Mouse (Mus musculus) intestine, embryonic 14.5 days (tissue): ENCODE results near the gene Anxa5. TPM values are rescaled to one million over a fixed set of nuclear protein-coding genes. Genes with fewer than 3 reads are reported as not detected.

Experiments used
- ATAC-seq: fragments of 200-750 bp; cut with Nextera tagmentation; replicated peaks from 2 replicates; pipeline ENCODE4 v1.8.0; 2017; ENCODE audit warnings: low read depth, moderate number of reproducible peaks, moderate TSS enrichment, moderate library complexity; ENCODE audit not compliant: low FRiP score, low TSS enrichment
- DNase-seq: peaks from one replicate; pipeline ENCODE4 v3.0.0-alpha.2; 2018; ENCODE audit warnings: low spot score
- H3K27ac ChIP-seq: fragments of 300-500 bp; sonication (generic); 2 replicates; pipeline ENCODE4 v1.5.1; 2014; ENCODE audit warnings: low read depth, mild to moderate bottlenecking, control low read depth
- H3K27me3 ChIP-seq: fragments of 300-500 bp; sonication (generic); replicated peaks from 2 replicates; pipeline ENCODE4 v1.6.1; 2014; ENCODE audit warnings: low read length, control low read depth; ENCODE audit not compliant: control insufficient read depth, insufficient read depth
- H3K36me3 ChIP-seq: fragments of 300-500 bp; sonication (generic); 2 replicates; pipeline ENCODE4 v1.6.1; 2014; ENCODE audit warnings: low read length, control low read depth; ENCODE audit not compliant: control insufficient read depth, insufficient read depth
- H3K4me1 ChIP-seq: fragments of 300-500 bp; sonication (generic); replicated peaks from 2 replicates; pipeline ENCODE4 v1.6.1; 2014; ENCODE audit warnings: low read length, control low read depth, mixed read lengths; ENCODE audit not compliant: control insufficient read depth, insufficient read depth
- H3K4me2 ChIP-seq: fragments of 300-500 bp; sonication (generic); 2 replicates; pipeline ENCODE4 v1.6.1; 2014; ENCODE audit warnings: low read length
- H3K4me3 ChIP-seq: fragments of 300-500 bp; sonication (generic); 2 replicates; pipeline ENCODE4 v1.5.1; 2014; ENCODE audit warnings: low read depth, low read length, control low read depth, mixed read lengths
- H3K9ac ChIP-seq: fragments of 300-500 bp; sonication (generic); 2 replicates; pipeline ENCODE4 v1.6.1; 2014; ENCODE audit warnings: mild to moderate bottlenecking, low read length
- H3K9me3 ChIP-seq: fragments of 300-500 bp; sonication (generic); 2 replicates; pipeline ENCODE4 v1.6.1; 2016; ENCODE audit warnings: low read length, control low read depth; ENCODE audit not compliant: control insufficient read depth
- WGBS: fragments of 180-500 bp; shearing (Covaris S2); extraction: QIAGEN DNeasy Blood & Tissue Kit; methylation state at CpG from one replicate; pipeline ENCODE4 v1.1.7; 2014; 5-methylcytosine and 5-hydroxymethylcytosine counted together
- polyA plus RNA-seq: library from polyadenylated mRNA; unstranded; fragments of >200 nt; fragmentation: Nextera tagmentation; extraction: Ambion mirVana; gene quantifications from 2 replicates; pipeline ENCODE4 v1.2.1, GENCODE M21; 2014

Anxa5 gene
- polyA plus RNA-seq, 1 experiment from 2014 or later = 240 TPM

DNA sequence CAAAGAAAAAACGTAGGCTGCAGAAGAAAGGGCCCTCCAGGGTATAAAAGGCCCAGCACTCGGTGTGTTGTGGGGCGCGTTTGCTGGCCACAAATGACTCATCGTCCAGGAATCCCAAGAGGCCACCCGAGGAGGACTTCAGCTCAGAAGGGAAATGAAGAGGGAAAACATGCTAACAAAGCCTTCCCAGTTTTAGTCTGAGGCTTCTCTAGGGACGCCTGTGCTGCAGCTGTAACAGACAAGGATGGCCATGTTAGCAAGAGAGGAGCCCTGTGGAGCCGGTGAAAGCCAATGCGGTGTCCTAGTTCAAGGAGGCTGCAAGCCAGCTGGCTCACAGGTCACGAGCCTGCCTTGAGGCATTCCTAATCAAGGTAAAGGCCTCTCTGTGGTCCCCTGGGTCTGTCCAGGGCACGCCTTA is 6.1 kb upstream of the Anxa5 start:
- DNase-seq (peak; percentile 76), ATAC-seq (peak; percentile 88)
- Histone ChIP-seq H3K4me3 (no peak overlapping the region), H3K4me2 (peak overlapping the region; percentile 29), H3K36me3 (no peaks in the 10 kb centered on the region), H3K9ac (peak overlapping the region; percentile 39; the same call in 1 of the 2 replicates), H3K27me3 (no peaks in the 10 kb centered on the region), H3K27ac (peak overlapping the region; percentile 94), H3K9me3 (no peaks in the 10 kb centered on the region), H3K4me1 (peaks cover 18% of the 10 kb centered on the region)
- 10% methylated on average over 11 of the region's 11 CpGs for WGBS

DNA sequence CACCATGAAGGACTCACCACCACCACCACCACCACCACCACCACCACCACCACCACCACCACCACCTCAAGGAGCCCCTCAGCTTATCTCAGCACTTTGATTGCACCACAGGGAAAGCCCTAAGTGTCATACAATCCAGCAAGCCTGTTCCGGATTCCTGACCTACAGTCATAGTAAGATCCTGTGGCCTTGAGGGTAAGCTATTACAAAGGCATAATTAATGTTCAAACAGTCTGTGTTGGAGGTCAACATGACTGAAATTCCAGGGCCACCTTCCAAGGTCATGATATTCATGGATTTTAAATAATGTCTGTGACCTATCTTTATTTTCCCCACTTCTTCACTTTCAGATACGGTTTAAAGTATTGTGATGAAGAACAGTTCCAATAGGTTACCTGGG is 4.8 kb upstream of the Anxa5 start:
- no peak for DNase-seq
- no peaks in the 10 kb centered on the region for H3K27me3 ChIP-seq
- no peak overlapping the region for H3K27ac ChIP-seq
- H3K9me3 ChIP-seq = no peaks in the 10 kb centered on the region
- WGBS = 81% methylated on average over 2 of the region's 2 CpGs
- H3K4me2 ChIP-seq = no peak overlapping the region
- no peak overlapping the region for H3K9ac ChIP-seq
- H3K4me3 ChIP-seq = no peak overlapping the region
- peaks cover 24% of the 10 kb centered on the region for H3K4me1 ChIP-seq
- no peaks in the 10 kb centered on the region for H3K36me3 ChIP-seq
- no peak for ATAC-seq

DNA sequence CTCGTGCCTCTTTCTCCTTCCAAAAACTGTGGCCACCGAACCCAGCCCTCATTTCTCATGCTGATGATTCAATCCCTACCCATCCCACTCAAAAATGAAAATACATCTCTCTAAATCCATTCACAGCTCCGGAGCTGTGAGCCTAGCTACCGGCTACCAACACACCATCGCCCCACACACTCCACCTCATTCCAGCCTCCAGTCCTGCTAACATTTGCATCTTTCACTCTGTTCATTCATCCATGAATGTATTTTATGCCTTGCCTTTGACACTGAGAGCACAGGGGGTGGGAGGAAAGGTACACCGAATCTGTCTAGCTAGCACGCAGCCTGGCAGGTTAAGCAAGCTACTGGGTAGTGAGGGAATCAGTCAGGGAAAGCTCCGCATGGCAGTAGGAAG is 3.1 kb upstream of the Anxa5 start:
- Histone ChIP-seq H3K4me3 (no peak overlapping the region), H3K36me3 (no peaks in the 10 kb centered on the region), H3K27ac (no peak overlapping the region), H3K4me2 (no peak overlapping the region), H3K9me3 (no peaks in the 10 kb centered on the region), H3K9ac (no peak overlapping the region), H3K27me3 (no peaks in the 10 kb centered on the region), H3K4me1 (peaks cover 24% of the 10 kb centered on the region)
- ATAC-seq = no peak
- 93% methylated on average over 8 of the region's 8 CpGs for WGBS
- DNase-seq = no peak

DNA sequence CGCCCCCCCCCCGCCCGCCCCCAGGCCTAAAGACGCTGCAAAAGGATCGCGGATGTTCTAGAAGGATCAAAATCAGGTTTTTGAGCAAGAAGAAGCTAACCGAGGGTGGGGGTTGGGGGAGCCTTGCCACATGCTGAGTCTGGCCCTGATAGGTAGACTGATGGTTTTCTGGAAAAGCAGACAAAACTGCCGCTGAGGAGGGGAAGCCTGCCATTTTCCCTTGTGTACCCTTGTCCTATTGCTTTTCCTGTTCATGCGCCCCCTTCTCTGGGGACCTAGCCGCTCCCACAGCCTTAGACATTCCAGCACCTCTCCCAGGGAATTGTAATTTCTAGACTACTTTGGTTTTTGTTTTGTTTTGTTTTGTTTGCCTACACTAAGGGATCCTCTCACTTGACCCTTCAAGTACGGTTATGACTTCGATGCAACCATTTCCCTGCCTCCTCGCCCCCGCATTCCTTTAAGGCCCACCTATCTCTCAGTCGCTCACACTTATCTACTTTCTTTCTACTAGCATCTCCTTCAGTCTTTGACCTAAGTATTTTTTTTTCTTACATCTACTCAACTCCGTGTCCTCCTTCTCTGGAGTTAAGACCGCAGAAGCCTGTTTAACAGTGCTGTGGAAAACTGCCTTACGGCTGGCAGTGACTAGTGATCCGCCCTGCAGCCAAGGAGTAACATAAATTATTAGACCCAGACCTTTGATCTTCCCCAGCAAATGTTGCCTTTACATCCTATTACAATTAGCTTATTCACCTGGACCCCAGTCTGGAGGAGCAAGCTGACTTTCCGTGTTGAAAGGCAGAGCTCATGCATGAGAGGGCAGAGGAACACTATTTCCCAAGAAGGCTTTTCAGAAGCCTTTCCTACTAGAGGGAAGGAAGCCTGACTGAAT is 814 bp upstream of the Anxa5 start:
- DNase-seq = no peak
- Histone ChIP-seq H3K4me1 (peaks cover 9% of the 10 kb centered on the region), H3K4me2 (peak overlapping the region; percentile 79), H3K36me3 (no peaks in the 10 kb centered on the region), H3K4me3 (peak overlapping the region; percentile 70), H3K9ac (peak overlapping the region; percentile 77), H3K9me3 (no peaks in the 10 kb centered on the region), H3K27ac (peak overlapping the region; percentile 81), H3K27me3 (no peaks in the 10 kb centered on the region)
- no peak for ATAC-seq
- 30% methylated on average over 20 of the region's 20 CpGs for WGBS

DNA sequence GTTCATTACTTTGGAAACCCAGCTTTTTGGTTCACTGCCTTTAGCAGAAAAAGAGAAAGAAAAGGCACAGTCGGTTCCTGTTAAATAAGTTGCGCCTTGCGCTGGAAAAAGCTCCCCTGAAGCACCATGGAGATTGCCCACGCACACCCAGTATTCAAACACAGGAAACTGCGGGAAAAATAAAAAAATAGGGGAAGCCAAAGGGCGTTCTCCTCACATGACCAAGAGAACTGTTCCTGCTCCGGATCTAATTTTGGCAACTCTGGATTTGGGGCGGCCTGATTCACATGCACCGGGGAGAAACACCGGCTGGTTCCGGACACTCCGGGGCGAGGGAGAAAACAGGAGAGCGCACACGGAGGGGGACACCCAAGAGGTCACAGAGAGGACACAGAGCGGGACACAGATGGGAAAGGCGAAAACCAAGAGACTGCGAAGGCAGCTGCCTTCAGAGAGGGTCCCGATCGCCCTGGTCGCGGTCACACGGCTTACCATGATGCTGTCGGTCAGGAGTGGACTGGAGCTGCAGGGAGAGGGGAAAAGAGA is 683 bp downstream of the Anxa5 start:
- Histone ChIP-seq H3K4me2 (peak overlapping the region; percentile 79), H3K27me3 (no peaks in the 10 kb centered on the region), H3K9ac (peak overlapping the region; percentile 77), H3K36me3 (no peaks in the 10 kb centered on the region), H3K9me3 (no peaks in the 10 kb centered on the region), H3K4me3 (peak overlapping the region; percentile 70), H3K27ac (peak overlapping the region; percentile 81), H3K4me1 (peaks cover 9% of the 10 kb centered on the region)
- WGBS = under 1% methylated on average over 24 of the region's 24 CpGs
- DNase-seq (no peak), ATAC-seq (no peak)

DNA sequence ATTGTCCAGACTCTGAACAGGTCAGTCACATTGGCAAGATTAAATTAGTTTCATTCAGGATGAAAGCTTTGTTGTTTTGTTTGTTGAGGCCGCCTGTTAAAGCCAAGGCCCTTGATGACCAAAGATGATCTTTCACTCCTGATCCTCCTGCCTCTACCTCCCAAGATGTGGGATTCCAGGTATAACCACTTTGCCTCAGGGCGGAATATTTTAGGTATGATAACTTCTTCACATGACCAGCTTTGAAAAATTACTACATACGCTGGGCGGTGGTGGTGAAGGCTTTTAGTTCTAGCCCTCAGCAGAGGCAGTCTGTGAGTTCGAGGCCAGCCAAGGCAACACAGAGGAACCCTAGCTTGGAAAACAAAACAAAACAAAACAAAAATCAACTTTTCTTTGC is 1.3 kb downstream of the Anxa5 start:
- DNase-seq = no peak
- H3K4me3 ChIP-seq = peak overlapping the region; percentile 70
- no peak overlapping the region for H3K27ac ChIP-seq
- peak overlapping the region; percentile 79 for H3K4me2 ChIP-seq
- WGBS = 81% methylated on average over 5 of the region's 5 CpGs
- H3K36me3 ChIP-seq = no peaks in the 10 kb centered on the region
- no peaks in the 10 kb centered on the region for H3K27me3 ChIP-seq
- H3K4me1 ChIP-seq = peaks cover 9% of the 10 kb centered on the region
- H3K9ac ChIP-seq = no peak overlapping the region
- H3K9me3 ChIP-seq = no peaks in the 10 kb centered on the region
- ATAC-seq = no peak

DNA sequence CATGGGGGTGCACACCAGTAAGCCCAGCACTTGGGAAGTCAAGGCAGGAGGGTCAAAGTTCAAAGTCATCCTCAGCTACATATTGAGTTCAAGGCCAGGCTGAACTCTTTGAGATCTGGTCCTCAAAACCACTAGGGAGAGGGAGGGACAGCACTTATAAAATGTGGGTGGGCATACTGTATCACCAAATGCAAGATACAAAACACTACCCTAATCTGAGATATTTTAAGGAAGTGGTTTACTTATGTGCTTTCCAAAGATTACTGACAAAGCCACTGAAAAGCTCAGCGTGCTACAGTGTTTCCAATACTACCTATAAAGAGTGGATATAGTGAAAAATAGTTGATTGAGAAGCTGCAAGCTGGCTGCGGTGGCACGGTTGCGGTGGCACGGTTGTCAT is 2.5 kb downstream of the Anxa5 start:
- H3K9ac ChIP-seq = no peak overlapping the region
- H3K4me3 ChIP-seq = no peak overlapping the region
- peaks cover 9% of the 10 kb centered on the region for H3K4me1 ChIP-seq
- H3K27ac ChIP-seq = no peak overlapping the region
- no peaks in the 10 kb centered on the region for H3K27me3 ChIP-seq
- no peaks in the 10 kb centered on the region for H3K36me3 ChIP-seq
- DNase-seq = no peak
- 96% methylated on average over 5 of the region's 5 CpGs for WGBS
- H3K9me3 ChIP-seq = no peaks in the 10 kb centered on the region
- no peak for ATAC-seq
- H3K4me2 ChIP-seq = no peak overlapping the region

DNA sequence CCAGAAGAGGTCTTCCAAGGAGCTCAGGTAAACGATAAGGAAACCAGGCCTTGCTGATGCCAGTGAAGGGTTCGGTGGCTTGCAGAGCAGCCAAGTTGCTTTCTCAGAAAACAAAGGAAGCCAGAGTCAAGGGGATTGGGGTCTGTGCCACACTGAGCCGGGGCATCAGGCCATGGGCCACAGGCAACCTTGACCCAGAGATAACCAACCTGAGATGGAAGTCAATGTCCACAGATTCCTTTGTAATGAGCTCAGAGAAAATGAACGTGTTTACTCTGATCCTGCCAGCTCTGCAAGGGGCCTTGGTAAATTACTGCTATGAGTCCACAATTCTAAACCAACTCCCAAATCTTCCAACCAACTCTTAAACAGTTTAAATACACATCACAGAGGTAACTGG is 3.8 kb downstream of the Anxa5 start:
- Histone ChIP-seq H3K27ac (no peak overlapping the region), H3K4me1 (peaks cover 7% of the 10 kb centered on the region), H3K4me2 (no peak overlapping the region), H3K36me3 (no peaks in the 10 kb centered on the region), H3K4me3 (no peak overlapping the region), H3K27me3 (no peaks in the 10 kb centered on the region), H3K9ac (no peak overlapping the region), H3K9me3 (no peaks in the 10 kb centered on the region)
- DNase-seq (no peak), ATAC-seq (no peak)
- 58% methylated on average over 4 of the region's 4 CpGs for WGBS
